Mouse (Mus musculus) megakaryocyte, embryonic 14.5 days (primary cell): ENCODE measurements around the gene Atp6v1e1. TPM values are rescaled to one million over a fixed set of nuclear protein-coding genes. Genes with fewer than 3 reads are reported as not detected.
"Not testable (repeated sequence)": the region's sequence is repeated elsewhere in the genome, so short reads cannot be mapped to it uniquely, and the experiment has no call there.

Experiments
- H3K27me3 ChIP-seq: replicated peaks from 2 replicates; pipeline ENCODE3; 2012; ENCODE audit warnings: inconsistent platforms
- H3K36me3 ChIP-seq: replicated peaks from 2 replicates; pipeline ENCODE3; 2012; ENCODE audit warnings: low read length, inconsistent platforms, mixed read lengths
- H3K4me1 ChIP-seq: 2 replicates; pipeline ENCODE4 v1.6.1; 2012; ENCODE audit warnings: inconsistent platforms
- H3K4me3 ChIP-seq: replicated peaks from 2 replicates; pipeline ENCODE3; 2012; ENCODE audit warnings: moderate library complexity, mild to moderate bottlenecking, inconsistent platforms
- H3K9me3 ChIP-seq: 2 replicates; pipeline ENCODE4 v1.6.1; 2012; ENCODE audit warnings: inconsistent platforms
- FLI1 ChIP-seq: IDR thresholded peaks from 2 replicates; pipeline ENCODE4 v1.6.1; 2012; ENCODE audit warnings: low read length, inconsistent platforms, mixed read lengths
- GATA1 ChIP-seq: IDR thresholded peaks from 3 replicates; pipeline ENCODE4 v1.6.1; 2012; ENCODE audit warnings: mixed read lengths, low read length, inconsistent platforms, borderline replicate concordance
- polyA plus RNA-seq: library from polyadenylated mRNA; stranded (reverse); fragments of >175 nt; gene quantifications from 2 replicates; pipeline ENCODE4 v1.2.3, GENCODE M21; 2012; ENCODE audit warnings: low replicate concordance; ENCODE audit not compliant: insufficient read depth

Gene Atp6v1e1
- 30.4 and 97.6 TPM in 2 replicates for polyA plus RNA-seq

- Histone ChIP-seq H3K27me3 (no peaks in the 10 kb centered on the region), H3K4me3 (peak within 1 kb of the TSS; percentile 97), H3K36me3 (peaks cover 24% of the 10 kb centered on the region), H3K4me1 (peaks cover 37% of the 10 kb centered on the region), H3K9me3 (no peaks in the 10 kb centered on the region)
- TF ChIP-seq GATA1 (no peak), FLI1 (peak; percentile 79; the same call in 1 of the 2 replicates)
These were observed at the start of gene Atp6v1e1 for GRCm38 (mm10) chr6:120822307-120822928. Atp6v1e1 (minus strand) TSS chr6:120822793.

DNA sequence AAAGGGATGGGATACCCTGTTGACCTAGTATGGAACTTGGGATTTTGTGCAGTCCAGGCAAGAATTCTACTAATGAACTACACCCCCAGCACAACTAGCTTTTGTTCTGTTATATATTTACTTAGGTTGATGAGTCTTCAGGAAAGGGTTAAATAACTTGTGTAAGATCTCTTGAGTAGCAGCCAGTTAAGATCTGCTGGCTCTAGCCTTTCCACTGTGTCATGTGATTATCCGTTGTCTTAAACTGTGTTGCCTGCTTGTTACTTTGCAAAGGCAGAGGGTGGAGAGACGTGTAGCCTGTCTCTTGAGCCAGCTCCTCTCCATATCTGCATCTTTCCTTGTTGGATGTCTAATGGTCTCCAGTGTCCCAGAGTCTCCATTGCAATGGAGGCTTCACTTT lies 48.7 kb upstream of the Atp6v1e1 start:
- H3K4me1 ChIP-seq: peaks cover 60% of the 10 kb centered on the region
- H3K4me3 ChIP-seq: no peak overlapping the region
- H3K27me3 ChIP-seq: no peaks in the 10 kb centered on the region
- no peaks in the 10 kb centered on the region for H3K9me3 ChIP-seq
- TF ChIP-seq GATA1: no peak
- TF ChIP-seq FLI1: no peak
- H3K36me3 ChIP-seq: peaks cover 48% of the 10 kb centered on the region

- no peaks in the 10 kb centered on the region for H3K27me3 ChIP-seq
- no peak for TF ChIP-seq GATA1
- no peak for TF ChIP-seq FLI1
- no peaks in the 10 kb centered on the region for H3K9me3 ChIP-seq
- peaks cover 65% of the 10 kb centered on the region for H3K4me1 ChIP-seq
- H3K4me3 ChIP-seq: no peak overlapping the region
- H3K36me3 ChIP-seq: peaks cover 51% of the 10 kb centered on the region
These were observed 46.2 kb upstream of the Atp6v1e1 start for GRCm38 (mm10) chr6:120868824-120869223.

DNA sequence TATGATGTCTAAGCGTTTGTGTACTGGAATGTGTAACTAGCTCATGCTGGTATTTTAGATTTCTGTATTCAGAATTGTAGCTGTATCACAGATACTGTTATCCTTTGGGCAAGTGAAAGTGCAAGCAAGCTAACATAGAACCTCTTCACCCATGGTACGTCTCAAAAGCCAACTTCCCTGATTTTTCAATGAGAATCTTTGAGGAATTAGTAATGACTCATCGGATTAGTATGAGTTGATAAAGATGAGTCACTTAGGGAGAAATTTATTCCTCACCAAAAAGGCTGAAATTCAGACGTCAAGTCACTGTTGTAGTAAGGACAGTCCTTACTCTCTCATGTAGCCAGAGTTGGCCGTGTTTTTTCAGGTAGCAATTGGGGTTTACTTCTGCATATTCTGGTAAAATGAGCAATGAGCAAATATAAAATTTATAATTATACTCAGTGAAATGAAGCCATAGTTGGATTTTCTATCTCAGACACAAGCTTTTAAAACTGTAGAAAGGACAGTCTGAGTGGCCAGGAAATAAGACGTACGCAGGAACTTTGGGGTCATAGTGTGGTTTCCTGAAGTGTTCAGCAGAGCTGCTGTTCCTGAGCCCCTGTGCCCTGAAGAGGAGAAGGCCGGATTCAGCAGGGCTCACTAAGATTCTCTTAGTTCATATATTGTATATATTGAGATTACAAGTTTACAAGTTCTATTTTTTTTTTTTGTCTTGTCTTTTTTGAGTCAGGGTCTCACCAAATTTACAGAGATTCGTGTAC lies 43.6 kb upstream of the Atp6v1e1 start:
- H3K36me3 ChIP-seq: peaks cover 57% of the 10 kb centered on the region
- TF ChIP-seq GATA1: no peak
- no peak for TF ChIP-seq FLI1
- H3K9me3 ChIP-seq: no peaks in the 10 kb centered on the region
- H3K27me3 ChIP-seq: no peaks in the 10 kb centered on the region
- no peak overlapping the region for H3K4me3 ChIP-seq
- H3K4me1 ChIP-seq: peaks cover 64% of the 10 kb centered on the region

DNA sequence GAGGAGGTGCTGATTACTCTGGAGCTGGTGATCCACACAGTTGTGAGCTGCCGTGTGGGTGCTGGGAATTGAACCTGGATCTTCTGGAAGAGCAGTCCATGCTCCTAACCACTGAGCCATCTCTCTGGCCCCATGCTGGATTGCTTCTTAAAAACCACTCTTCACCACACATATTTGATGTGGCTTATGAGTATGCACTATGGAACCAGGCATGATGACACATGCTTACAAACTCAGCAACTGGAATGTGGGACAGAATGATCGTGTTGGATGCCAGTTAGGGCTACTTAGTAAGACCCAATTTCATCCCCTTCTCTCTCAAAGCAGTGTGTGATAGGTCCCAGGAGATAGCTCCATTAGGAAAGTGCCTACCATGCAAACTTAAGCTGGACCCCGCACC lies 37.5 kb upstream of the Atp6v1e1 start:
- peaks cover 74% of the 10 kb centered on the region for H3K36me3 ChIP-seq
- 0 out of 2 replicates have a peak, but pooled peaks cover 7% of the 10 kb centered on the region for H3K9me3 ChIP-seq
- no peak overlapping the region for H3K4me3 ChIP-seq
- no peak for TF ChIP-seq GATA1
- TF ChIP-seq FLI1: no peak
- H3K4me1 ChIP-seq: peaks cover 61% of the 10 kb centered on the region
- H3K27me3 ChIP-seq: no peaks in the 10 kb centered on the region

DNA sequence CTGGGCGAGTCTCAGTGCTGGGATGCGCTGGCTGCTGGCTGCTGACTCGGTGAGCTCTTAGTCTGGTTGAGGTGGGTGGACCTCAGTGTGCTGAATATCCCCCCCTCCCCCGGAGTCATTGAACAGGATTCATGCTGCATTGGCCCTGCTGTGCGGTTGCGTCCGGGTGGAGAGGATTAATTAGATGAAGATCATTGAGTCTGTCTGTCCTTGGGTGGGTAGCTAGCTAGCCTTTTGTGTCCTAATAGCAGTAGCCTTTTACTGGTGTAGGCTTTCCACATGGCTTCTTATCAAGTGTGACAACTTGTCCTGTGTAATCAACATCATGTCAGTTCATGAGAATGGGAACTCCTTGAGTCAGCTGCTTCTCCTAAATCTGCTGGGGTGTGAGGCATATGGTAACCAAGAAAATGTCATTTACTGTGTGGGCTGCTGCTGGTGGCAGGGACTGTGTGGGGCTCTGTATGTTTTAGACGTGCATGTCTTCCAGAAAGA lies 35.7 kb upstream of the Atp6v1e1 start:
- H3K4me3 ChIP-seq: no peak overlapping the region
- peaks cover 73% of the 10 kb centered on the region for H3K36me3 ChIP-seq
- 0 out of 2 replicates have a peak, but pooled peaks cover 7% of the 10 kb centered on the region for H3K9me3 ChIP-seq
- TF ChIP-seq GATA1: no peak
- no peak for TF ChIP-seq FLI1
- peaks cover 57% of the 10 kb centered on the region for H3K4me1 ChIP-seq
- H3K27me3 ChIP-seq: no peaks in the 10 kb centered on the region

- Histone ChIP-seq H3K36me3 (peaks cover 65% of the 10 kb centered on the region), H3K4me1 (peaks cover 33% of the 10 kb centered on the region), H3K9me3 (0 out of 2 replicates have a peak, but pooled peaks cover 7% of the 10 kb centered on the region), H3K27me3 (no peaks in the 10 kb centered on the region), H3K4me3 (peak overlapping the region; percentile 57)
- TF ChIP-seq GATA1 (no peak), FLI1 (no peak)
These were observed 31.8 kb upstream of the Atp6v1e1 start for GRCm38 (mm10) chr6:120854413-120854812.

GRCm38 (mm10) chr6:120850720-120851119 lies 28.1 kb upstream of the Atp6v1e1 start:
- H3K27me3 ChIP-seq, H3K4me3 ChIP-seq, H3K9me3 ChIP-seq, H3K4me1 ChIP-seq: not testable (repeated sequence)
- H3K36me3 ChIP-seq: peaks cover 63% of the 10 kb centered on the region

GRCm38 (mm10) chr6:120841754-120842153 lies 19.2 kb upstream of the Atp6v1e1 start:
- Histone ChIP-seq H3K36me3 (peaks cover 26% of the 10 kb centered on the region), H3K4me1 (peaks cover 55% of the 10 kb centered on the region)
- TF ChIP-seq FLI1: no peak
- TF ChIP-seq GATA1: no peak

DNA sequence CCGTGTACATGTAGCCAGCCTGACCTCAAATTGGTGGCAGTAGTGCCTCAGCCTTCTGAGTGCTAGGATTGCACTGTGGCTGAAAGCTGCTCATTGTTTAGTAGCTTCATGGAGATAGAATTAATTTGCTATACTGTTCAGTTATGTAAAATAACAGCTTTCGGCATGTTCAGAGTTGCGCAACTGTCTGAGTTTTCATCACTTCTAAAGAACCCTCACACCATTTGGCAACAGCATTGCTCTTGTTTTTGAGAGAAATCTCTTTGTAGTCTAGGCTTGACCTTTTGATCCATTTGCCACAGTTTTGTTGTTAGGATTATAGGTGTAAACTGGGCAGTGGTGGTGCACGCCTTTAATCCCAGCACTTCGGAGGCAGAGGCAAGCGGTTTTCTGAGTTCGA lies 17.7 kb upstream of the Atp6v1e1 start:
- H3K27me3 ChIP-seq: no peaks in the 10 kb centered on the region
- H3K36me3 ChIP-seq: peaks cover 24% of the 10 kb centered on the region
- peaks cover 56% of the 10 kb centered on the region for H3K4me1 ChIP-seq
- no peak overlapping the region for H3K4me3 ChIP-seq
- TF ChIP-seq GATA1 (no peak), FLI1 (no peak)
- no peaks in the 10 kb centered on the region for H3K9me3 ChIP-seq

More at GRCm38 (mm10) chr6:120841754-120842153, 19.2 kb upstream of the Atp6v1e1 start:
- H3K27me3 ChIP-seq: no peaks in the 10 kb centered on the region
- H3K4me3 ChIP-seq: no peak overlapping the region
- H3K9me3 ChIP-seq: no peaks in the 10 kb centered on the region
